Mouse (Mus musculus): ENCODE data around the gene Elf5. TPM values are rescaled to one million over a fixed set of nuclear protein-coding genes. Genes with fewer than 3 reads are reported as not detected.
A peak's percentile ranks its signal among the peaks of the same experiment; 100 is the strongest.

Gene Elf5
- polyA plus RNA-seq, 1 experiment from 2014 or later: 0.03 TPM

GRCm38 (mm10) chr2:103477456-103477855, 66.0 kb downstream of the Elf5 start:
- H3K27me3 ChIP-seq: no peaks in the 10 kb centered on the region
- H3K36me3 ChIP-seq: peaks cover 66% of the 10 kb centered on the region
- H3K4me3 ChIP-seq (replicated peaks): no peak overlapping the region
- DNase-seq: no peak
- H3K27ac ChIP-seq: peak overlapping the region; percentile 59; the same call in 1 of the 2 replicates
- peaks cover 62% of the 10 kb centered on the region for H3K4me1 ChIP-seq (replicated peaks)
- no peak overlapping the region for H3K4me2 ChIP-seq
- H3K9ac ChIP-seq: no peak overlapping the region
- H3K9me3 ChIP-seq (replicated peaks): no peaks in the 10 kb centered on the region
- no peak; the same call in 1 of the 2 replicates for ATAC-seq (ENCODE audit: low read depth)
- WGBS (ENCODE audit: insufficient replicate concordance): 55% methylated on average over 4 of the region's 4 CpGs

DNA sequence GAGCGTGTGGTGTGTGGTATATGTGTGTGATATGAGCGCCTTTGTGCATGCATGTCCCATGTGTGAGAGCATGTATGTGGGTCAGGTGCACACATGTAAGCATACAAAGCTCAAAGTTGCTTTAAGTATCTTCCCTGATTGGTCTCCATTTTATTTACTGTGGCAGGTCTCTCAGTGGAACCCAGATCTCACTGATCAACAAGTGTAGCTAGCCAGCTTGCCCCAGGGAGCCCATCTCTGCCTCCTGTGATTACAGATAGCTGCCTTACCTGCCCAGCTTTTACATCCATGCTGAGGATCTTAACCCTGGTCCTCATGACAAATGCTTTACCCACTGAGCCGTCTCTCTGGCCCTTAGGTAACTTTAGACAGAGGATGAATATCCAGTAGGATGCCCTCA, 66.8 kb downstream of the Elf5 start:
- no peak overlapping the region for H3K4me2 ChIP-seq
- DNase-seq: no peak
- H3K4me3 ChIP-seq (replicated peaks): no peak overlapping the region
- no peak for ATAC-seq (ENCODE audit: low read depth)
- peaks cover 71% of the 10 kb centered on the region for H3K4me1 ChIP-seq (replicated peaks)
- no peak overlapping the region for H3K9ac ChIP-seq
- WGBS (ENCODE audit: insufficient replicate concordance): 95% methylated on average over 3 of the region's 3 CpGs
- peak overlapping the region; percentile 99; the same call in 1 of the 2 replicates for H3K27ac ChIP-seq
- H3K9me3 ChIP-seq (replicated peaks): no peaks in the 10 kb centered on the region
- H3K36me3 ChIP-seq: peaks cover 63% of the 10 kb centered on the region
- H3K27me3 ChIP-seq: no peaks in the 10 kb centered on the region

DNA sequence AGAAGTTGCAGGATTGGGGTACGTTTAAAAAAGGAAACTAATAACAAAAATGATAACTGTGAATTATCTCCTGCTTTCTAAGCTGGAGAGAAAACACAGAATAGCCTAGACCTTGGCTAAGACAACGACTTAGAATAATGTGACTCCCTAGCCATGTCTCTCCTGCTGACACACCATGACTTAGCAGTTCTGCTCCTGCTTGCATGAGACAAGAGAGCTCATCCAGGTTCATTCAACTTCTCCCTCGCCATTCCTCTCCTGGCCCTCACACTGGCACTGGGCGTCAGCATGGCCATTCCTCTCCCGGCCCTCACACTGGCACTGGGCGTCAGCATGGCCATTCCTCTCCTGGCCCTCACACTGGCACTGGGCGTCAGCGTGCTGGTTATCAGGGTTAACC, 68.8 kb downstream of the Elf5 start:
- ATAC-seq (ENCODE audit: low read depth) (peak; percentile 63), DNase-seq (peak; percentile 78)
- 24% methylated on average over 8 of the region's 8 CpGs for WGBS (ENCODE audit: insufficient replicate concordance)
- Histone ChIP-seq H3K4me1 (replicated peaks) (peaks cover 78% of the 10 kb centered on the region), H3K36me3 (peaks cover 44% of the 10 kb centered on the region), H3K4me2 (peak overlapping the region; percentile 73), H3K27ac (peak overlapping the region; percentile 99), H3K9me3 (replicated peaks) (no peaks in the 10 kb centered on the region), H3K27me3 (no peaks in the 10 kb centered on the region), H3K9ac (peak overlapping the region; percentile 70), H3K4me3 (replicated peaks) (peak overlapping the region; percentile 89)

DNA sequence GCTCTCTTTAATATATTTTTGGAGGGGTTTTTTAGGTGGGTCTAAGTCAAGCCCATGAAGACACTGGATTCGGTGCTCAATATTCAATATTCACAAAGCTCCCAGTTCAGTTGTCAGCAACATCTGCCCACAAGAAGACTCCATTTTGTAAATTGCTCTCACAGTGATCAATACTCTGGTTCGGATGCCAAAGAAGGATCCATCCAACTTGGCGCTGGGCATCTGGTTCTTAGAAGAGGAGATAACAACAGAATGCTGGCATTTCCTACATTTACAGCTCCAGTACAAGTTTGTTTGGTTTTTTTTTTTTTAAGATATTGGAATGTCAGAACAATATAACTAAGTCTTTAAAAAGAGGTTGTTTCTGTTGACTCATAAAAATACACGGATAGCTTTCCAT, 69.4 kb downstream of the Elf5 start:
- Histone ChIP-seq H3K9me3 (replicated peaks) (no peaks in the 10 kb centered on the region), H3K27me3 (no peaks in the 10 kb centered on the region), H3K4me3 (replicated peaks) (peak overlapping the region; percentile 89), H3K9ac (peak overlapping the region; percentile 94), H3K4me1 (replicated peaks) (peaks cover 76% of the 10 kb centered on the region), H3K36me3 (peaks cover 38% of the 10 kb centered on the region), H3K4me2 (peak overlapping the region; percentile 73), H3K27ac (peak overlapping the region; percentile 99)
- DNase-seq (no peak), ATAC-seq (ENCODE audit: low read depth) (no peak)
- 80% methylated on average over 4 of the region's 4 CpGs for WGBS (ENCODE audit: insufficient replicate concordance)

GRCm38 (mm10) chr2:103481314-103482231, 70.1 kb downstream of the Elf5 start:
- 75% methylated on average over 11 of the region's 11 CpGs for WGBS (ENCODE audit: insufficient replicate concordance)
- peaks cover 35% of the 10 kb centered on the region for H3K36me3 ChIP-seq
- peaks cover 76% of the 10 kb centered on the region for H3K4me1 ChIP-seq (replicated peaks)
- no peak for ATAC-seq (ENCODE audit: low read depth)
- H3K4me2 ChIP-seq: peak overlapping the region; percentile 73
- H3K27ac ChIP-seq: peak overlapping the region; percentile 99
- no peaks in the 10 kb centered on the region for H3K9me3 ChIP-seq (replicated peaks)
- peak overlapping the region; percentile 94 for H3K9ac ChIP-seq
- H3K4me3 ChIP-seq (replicated peaks): peak overlapping the region; percentile 89
- DNase-seq: no peak
- no peaks in the 10 kb centered on the region for H3K27me3 ChIP-seq

GRCm38 (mm10) chr2:103483289-103483985, 71.9 kb downstream of the Elf5 start:
- H3K9ac ChIP-seq: peak overlapping the region; percentile 94
- H3K36me3 ChIP-seq: peaks cover 19% of the 10 kb centered on the region
- peak overlapping the region; percentile 73 for H3K4me2 ChIP-seq
- H3K27ac ChIP-seq: peak overlapping the region; percentile 99
- H3K27me3 ChIP-seq: no peaks in the 10 kb centered on the region
- peaks cover 59% of the 10 kb centered on the region for H3K4me1 ChIP-seq (replicated peaks)
- ATAC-seq (ENCODE audit: low read depth): peak; percentile 29; the same call in 1 of the 2 replicates
- WGBS (ENCODE audit: insufficient replicate concordance): 29% methylated on average over 7 of the region's 7 CpGs
- no peak for DNase-seq
- no peaks in the 10 kb centered on the region for H3K9me3 ChIP-seq (replicated peaks)
- peak overlapping the region; percentile 89 for H3K4me3 ChIP-seq (replicated peaks)

DNA sequence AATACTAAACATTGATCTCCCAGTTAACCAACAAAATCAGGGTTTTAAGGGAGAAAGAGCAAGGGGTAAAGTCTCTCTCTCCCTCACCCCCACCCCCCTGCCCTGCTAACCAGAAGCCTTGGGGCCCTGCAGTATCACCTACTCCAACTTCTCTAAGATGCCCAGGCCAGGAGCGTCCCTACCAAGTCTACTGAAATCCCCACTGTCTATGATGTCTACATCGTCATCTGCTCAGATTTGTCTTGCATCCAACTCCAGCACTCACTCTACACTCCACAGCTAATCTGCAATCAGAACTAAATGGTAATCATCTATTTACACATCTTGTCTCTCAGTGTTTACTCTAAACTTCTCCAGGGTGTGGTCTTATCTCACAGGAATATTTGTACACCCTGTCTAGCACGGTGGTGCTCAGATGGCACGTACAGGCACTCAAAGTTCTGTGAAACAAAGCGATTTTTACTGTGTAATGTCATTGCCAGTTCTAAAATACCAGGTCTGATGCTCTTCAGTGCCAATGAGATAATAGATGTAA, 72.6 kb downstream of the Elf5 start:
- Histone ChIP-seq H3K9me3 (replicated peaks) (no peaks in the 10 kb centered on the region), H3K4me1 (replicated peaks) (peaks cover 56% of the 10 kb centered on the region), H3K27ac (peak overlapping the region; percentile 99), H3K9ac (peak overlapping the region; percentile 94), H3K27me3 (no peaks in the 10 kb centered on the region), H3K4me3 (replicated peaks) (peak overlapping the region; percentile 89), H3K4me2 (peak overlapping the region; percentile 73), H3K36me3 (peaks cover 18% of the 10 kb centered on the region)
- peak; percentile 44 for DNase-seq
- peak; percentile 63 for ATAC-seq (ENCODE audit: low read depth)
- 5% methylated on average over 5 of the region's 5 CpGs for WGBS (ENCODE audit: insufficient replicate concordance)

DNA sequence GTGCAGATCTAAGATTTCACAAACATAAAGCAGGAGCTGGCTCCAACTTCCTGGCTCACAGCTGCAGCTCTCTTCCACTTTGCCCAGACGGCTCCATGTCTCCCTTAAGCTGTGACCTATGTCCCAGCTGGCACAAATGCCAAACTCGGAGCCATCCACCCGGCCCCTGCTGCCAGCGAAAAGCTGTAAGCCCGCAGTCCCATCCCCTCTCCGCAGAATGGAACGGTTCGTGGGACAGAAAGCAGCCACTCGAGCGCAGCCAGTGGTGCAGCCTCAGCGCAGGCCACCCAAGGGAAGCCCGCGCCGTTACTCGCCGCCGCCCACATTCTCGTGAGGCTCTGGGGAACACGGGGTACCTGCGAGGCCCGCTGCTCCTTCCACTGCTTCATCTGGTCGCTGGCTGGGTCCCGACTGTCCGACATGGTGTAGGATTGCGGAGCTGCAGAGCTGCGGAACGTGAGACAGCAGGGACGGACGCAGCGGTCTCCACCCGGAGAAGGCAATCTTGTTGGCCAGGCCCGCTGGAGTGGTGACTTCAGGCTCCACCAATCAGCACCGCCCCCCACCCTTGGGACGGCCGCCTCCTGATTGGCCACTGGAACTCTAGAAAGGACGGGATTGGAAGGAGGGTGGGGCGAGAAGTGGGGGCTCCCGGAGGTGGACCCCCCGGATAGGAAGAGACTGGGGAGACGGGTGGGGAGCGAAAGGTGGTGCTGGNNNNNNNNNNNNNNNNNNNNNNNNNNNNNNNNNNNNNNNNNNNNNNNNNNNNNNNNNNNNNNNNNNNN, 73.3 kb downstream of the Elf5 start, which contains the start of gene Cat:
Gene Cat (minus strand): TSS at position 544 of the 785 bp plus-strand sequence.
- peak within 1 kb of the TSS; percentile 94 for H3K9ac ChIP-seq
- peaks cover 55% of the 10 kb centered on the region for H3K4me1 ChIP-seq (replicated peaks)
- H3K27me3 ChIP-seq: no peaks in the 10 kb centered on the region
- peak within 1 kb of the TSS; percentile 99 for H3K27ac ChIP-seq
- H3K9me3 ChIP-seq (replicated peaks): no peaks in the 10 kb centered on the region
- H3K4me3 ChIP-seq (replicated peaks): peak within 1 kb of the TSS; percentile 89
- DNase-seq (peak; percentile 94), ATAC-seq (ENCODE audit: low read depth) (peak; percentile 89)
- peaks cover 15% of the 10 kb centered on the region for H3K36me3 ChIP-seq
- H3K4me2 ChIP-seq: peak within 1 kb of the TSS; percentile 73
- WGBS (ENCODE audit: insufficient replicate concordance): 0% methylated on average over 41 of the region's 41 CpGs

- Histone ChIP-seq H3K27me3 (no peaks in the 10 kb centered on the region), H3K27ac (no peak overlapping the region), H3K9ac (no peak overlapping the region), H3K4me2 (no peak overlapping the region), H3K4me1 (replicated peaks) (peaks cover 14% of the 10 kb centered on the region; the same call in 1 of the 2 replicates), H3K36me3 (no peaks in the 10 kb centered on the region), H3K9me3 (replicated peaks) (no peaks in the 10 kb centered on the region), H3K4me3 (replicated peaks) (no peak overlapping the region)
- DNase-seq: no peak
- 60% methylated on average over 4 of the region's 4 CpGs for WGBS (ENCODE audit: insufficient replicate concordance)
- no peak for ATAC-seq (ENCODE audit: low read depth)
These were observed 81.0 kb downstream of the Elf5 start for GRCm38 (mm10) chr2:103492526-103492925.

GRCm38 (mm10) chr2:103493827-103494226, 82.3 kb downstream of the Elf5 start:
- 56% methylated on average over 4 of the region's 4 CpGs for WGBS (ENCODE audit: insufficient replicate concordance)
- H3K27me3 ChIP-seq: no peaks in the 10 kb centered on the region
- H3K9ac ChIP-seq: no peak overlapping the region
- no peaks in the 10 kb centered on the region for H3K9me3 ChIP-seq (replicated peaks)
- no peak overlapping the region for H3K27ac ChIP-seq
- no peak overlapping the region for H3K4me3 ChIP-seq (replicated peaks)
- no peaks in the 10 kb centered on the region for H3K36me3 ChIP-seq
- peaks cover 11% of the 10 kb centered on the region; the same call in 1 of the 2 replicates for H3K4me1 ChIP-seq (replicated peaks)
- DNase-seq (no peak), ATAC-seq (ENCODE audit: low read depth) (no peak)
- H3K4me2 ChIP-seq: no peak overlapping the region

Measured in liver, embryonic 13.5 days (tissue).